Mouse (Mus musculus): ENCODE results near the gene Tmem189.

GRCm38 (mm10) chr2:167704409-167704808 is 14.8 kb upstream of the Tmem189 start:
- no peak for TF ChIP-seq TAL1 (IDR thresholded peaks at IDR 0.05; ENCODE audit: low read length)
- no peak for TF ChIP-seq GATA1 (IDR thresholded peaks at IDR 0.05; ENCODE audit: low read length)
